ENCODE assay signal across 8 mouse cellular contexts in the genomic region with DNA sequence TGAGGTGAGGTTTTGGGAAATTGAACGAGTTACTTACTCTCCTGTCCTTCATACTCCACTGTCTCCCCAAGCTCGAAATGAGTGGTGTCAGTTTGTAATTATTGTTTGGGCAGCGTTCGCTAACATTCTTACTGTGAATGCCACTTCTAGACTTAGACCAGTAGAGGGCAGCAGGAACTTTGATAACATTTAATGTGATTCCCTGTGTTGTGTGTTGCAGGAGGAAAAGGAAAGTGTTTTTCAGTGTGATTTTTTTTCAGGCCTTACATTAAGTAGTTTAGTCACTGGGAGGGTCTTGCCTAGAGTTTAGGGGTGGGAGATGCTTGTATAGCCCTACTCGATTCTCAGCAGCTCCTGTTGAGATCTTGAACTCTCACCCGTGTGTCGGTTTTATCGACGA. TPM values are rescaled to one million over a fixed set of nuclear protein-coding genes. Genes with fewer than 3 reads are reported as not detected.
DNase-seq lines count a peak whose midpoint lies in the region; ATAC-seq and TF ChIP-seq lines count a peak whose summit lies in the region.

No protein-coding gene starts in this region.

- intact Hi-C loops in gastrocnemius, adult 2 months (cut with DNase I), result loop anchor here (1.0 to 5.0 kb wide), 3 partner anchors 59 to 121 kb away; no protein-coding TSS in a partner anchor
- intact Hi-C loops in gastrocnemius, postnatal 36 days (cut with DNase I), result loop anchor here (2.0 to 5.0 kb wide), 3 partner anchors 60 to 121 kb away; no protein-coding TSS in a partner anchor

- H3K4me3 ChIP-seq in gastrocnemius, adult 2 months, result peak overlapping the region; percentile 26; the same call in 1 of the 2 replicates
- H3K4me3 ChIP-seq in heart, embryonic 10.5 days, result no peak overlapping the region
- H3K4me3 ChIP-seq in limb, embryonic 10.5 days, result no peak overlapping the region

- H3K27ac ChIP-seq in gastrocnemius, adult 2 months, result peak overlapping the region; percentile 43; the same call in 1 of the 2 replicates
- H3K27ac ChIP-seq in heart, embryonic 10.5 days, result peak overlapping the region; percentile 89; the same call in 1 of the 2 replicates
- 0 out of 2 replicates have a peak overlapping the region, but pooled peaks have one; percentile 19 for H3K27ac ChIP-seq in limb, embryonic 10.5 days

- H3K36me3 ChIP-seq in heart, embryonic 10.5 days, result no peaks in the 10 kb centered on the region
- H3K36me3 ChIP-seq in limb, embryonic 10.5 days, result no peaks in the 10 kb centered on the region

- no peaks in the 10 kb centered on the region for H3K27me3 ChIP-seq in heart, embryonic 10.5 days (ENCODE audit: insufficient read depth, poor library complexity, severe bottlenecking)
- H3K27me3 ChIP-seq in limb, embryonic 10.5 days (ENCODE audit: low read depth, poor library complexity, severe bottlenecking), result no peaks in the 10 kb centered on the region

- 49% methylated on average over 9 of the region's 9 CpGs for WGBS in heart, embryonic 10.5 days
- 47% methylated on average over 9 of the region's 9 CpGs for WGBS in limb, embryonic 10.5 days

- ATAC-seq in activated CD4-positive, CD25-positive, alpha-beta regulatory T cell, adult 4 months, result peak; percentile 28

- no peak for DNase-seq in gastrocnemius, adult 2 months
- no peak for DNase-seq in gastrocnemius, postnatal 36 days
- peak; percentile 79 for DNase-seq in 416B (ENCODE audit: low read depth)
- no peak for DNase-seq in heart, embryonic 10.5 days (ENCODE audit: low spot score)
- DNase-seq in limb, embryonic 10.5 days (ENCODE audit: low spot score), result no peak
- DNase-seq in natural killer cell, adult 2 months (ENCODE audit: low spot score in 2 of 2), result peak; percentile 13 to 14
- DNase-seq in frontal cortex, postnatal 25 days (ENCODE audit: low spot score in 2 of 2), result no peak

- H3K4me1 ChIP-seq in heart, embryonic 10.5 days, result peaks cover 48% of the 10 kb centered on the region
- H3K4me1 ChIP-seq in limb, embryonic 10.5 days, result peaks cover 21% of the 10 kb centered on the region

- peak; percentile 80 for TF ChIP-seq CTCF in gastrocnemius, adult 2 months (IDR thresholded peaks at IDR 0.05)

- H3K9me3 ChIP-seq in heart, embryonic 10.5 days, result no peaks in the 10 kb centered on the region
- no peaks in the 10 kb centered on the region for H3K9me3 ChIP-seq in limb, embryonic 10.5 days (replicated peaks)

RNA-seq across cellular contexts. Expression of gene Art4, which starts 3.5 kb away (rescaled TPM):
- total RNA-seq in gastrocnemius, adult 2 months (2021), result under 1 TPM; 0.10 to 0.11 TPM
- total RNA-seq in gastrocnemius, postnatal 36 days (2021), result under 1 TPM in 1 of 2 experiments, not detected in 1; 0.13 TPM
- 1 to 10 TPM; 1.5 to 1.6 TPM for polyA plus RNA-seq in activated CD4-positive, CD25-positive, alpha-beta regulatory T cell, adult 4 months (2017; shearing (Covaris generic))
- 12.8 and 15.8 TPM in 2 replicates for polyA plus RNA-seq in heart, embryonic 10.5 days (2016; fragmentation: Nextera tagmentation; extraction: Ambion mirVana)
- 1.8 and 2.4 TPM in 2 replicates for polyA plus RNA-seq in limb, embryonic 10.5 days (2016; fragmentation: Nextera tagmentation; extraction: Ambion mirVana)

RNA-seq across cellular contexts. Expression of gene Mgp, which starts 14.6 kb away (rescaled TPM):
- total RNA-seq in gastrocnemius, adult 2 months (2021), result 100 to 1,000 TPM in 1 of 2 experiments, 10 to 100 TPM in 1; 52.8 to 161 TPM
- 10 to 100 TPM; 72.6 to 84.1 TPM for total RNA-seq in gastrocnemius, postnatal 36 days (2021)
- polyA plus RNA-seq in activated CD4-positive, CD25-positive, alpha-beta regulatory T cell, adult 4 months (2017; shearing (Covaris generic)), result not detected
- 10.7 and 12.2 TPM in 2 replicates for polyA plus RNA-seq in heart, embryonic 10.5 days (2016; fragmentation: Nextera tagmentation; extraction: Ambion mirVana)
- 1.2 and 3.2 TPM in 2 replicates for polyA plus RNA-seq in limb, embryonic 10.5 days (2016; fragmentation: Nextera tagmentation; extraction: Ambion mirVana)

RNA-seq across cellular contexts. Expression of gene Smco3, which starts 25.8 kb away (rescaled TPM):
- not detected for total RNA-seq in gastrocnemius, adult 2 months (2021)
- total RNA-seq in gastrocnemius, postnatal 36 days (2021), result under 1 TPM; 0.15 to 0.69 TPM
- polyA plus RNA-seq in activated CD4-positive, CD25-positive, alpha-beta regulatory T cell, adult 4 months (2017; shearing (Covaris generic)), result not detected
- not detected in 2 replicates for polyA plus RNA-seq in heart, embryonic 10.5 days (2016; fragmentation: Nextera tagmentation; extraction: Ambion mirVana)
- polyA plus RNA-seq in limb, embryonic 10.5 days (2016; fragmentation: Nextera tagmentation; extraction: Ambion mirVana), result not detected in 2 replicates

RNA-seq across cellular contexts. Expression of gene Wbp11, which starts 33.0 kb away (rescaled TPM):
- total RNA-seq in gastrocnemius, adult 2 months (2021), result 10 to 100 TPM; 48.4 to 54.7 TPM
- 10 to 100 TPM; 43.3 to 45.5 TPM for total RNA-seq in gastrocnemius, postnatal 36 days (2021)
- polyA plus RNA-seq in activated CD4-positive, CD25-positive, alpha-beta regulatory T cell, adult 4 months (2017; shearing (Covaris generic)), result 10 to 100 TPM; 57.8 to 58.8 TPM
- 111 and 120 TPM in 2 replicates for polyA plus RNA-seq in heart, embryonic 10.5 days (2016; fragmentation: Nextera tagmentation; extraction: Ambion mirVana)
- 164 and 168 TPM in 2 replicates for polyA plus RNA-seq in limb, embryonic 10.5 days (2016; fragmentation: Nextera tagmentation; extraction: Ambion mirVana)

RNA-seq across cellular contexts. Expression of gene BC049715, which starts 33.6 kb away (rescaled TPM):
- total RNA-seq in gastrocnemius, adult 2 months (2021), result under 1 TPM in 1 of 2 experiments, not detected in 1; 0.28 TPM
- under 1 TPM; 0.07 to 0.20 TPM for total RNA-seq in gastrocnemius, postnatal 36 days (2021)
- polyA plus RNA-seq in activated CD4-positive, CD25-positive, alpha-beta regulatory T cell, adult 4 months (2017; shearing (Covaris generic)), result under 1 TPM; 0.48 to 0.60 TPM
- 2.4 and 2.7 TPM in 2 replicates for polyA plus RNA-seq in heart, embryonic 10.5 days (2016; fragmentation: Nextera tagmentation; extraction: Ambion mirVana)
- 1.3 and 1.4 TPM in 2 replicates for polyA plus RNA-seq in limb, embryonic 10.5 days (2016; fragmentation: Nextera tagmentation; extraction: Ambion mirVana)

Comparison
In these comparisons a context has a peak if more than half of its experiments do, and no peak if none do; other contexts are left out.
1. DNase-seq: peak in 416B (single experiment) and natural killer cell, adult 2 months (2 of 2); none in gastrocnemius, adult 2 months (single experiment), gastrocnemius, postnatal 36 days (0 of 2), heart, embryonic 10.5 days (single experiment), limb, embryonic 10.5 days (single experiment) and frontal cortex, postnatal 25 days (0 of 2).
2. H3K27ac ChIP-seq: peak in every context shown above with its lines; median percentile 89 in heart, embryonic 10.5 days; 43 in gastrocnemius, adult 2 months; 19 in limb, embryonic 10.5 days.